Mouse (Mus musculus): ENCODE measurements at regions not wholly inside any gene's neighbourhood (a gene's known extent, or its start where the extent isn't known, plus 50 kb on each side); places are given as distances from the start of the nearest gene placed in this dataset.

GRCm38 (mm10) chr7:138455371-138455770, 57.8 kb upstream of the Tcerg1l start:
- TF ChIP-seq CTCF (IDR thresholded peaks at IDR 0.05; ENCODE audit: control insufficient read depth, insufficient read depth, insufficient replicate concordance, low read depth, low read length) = no peak
- no peak for TF ChIP-seq POLR2A (IDR thresholded peaks at IDR 0.05; ENCODE audit: control insufficient read depth, low read depth, low read length)
